Mouse (Mus musculus): ENCODE results near the gene Glt8d2.
A peak's percentile ranks its signal among the peaks of the same experiment; 100 is the strongest.

Glt8d2 gene

DNA sequence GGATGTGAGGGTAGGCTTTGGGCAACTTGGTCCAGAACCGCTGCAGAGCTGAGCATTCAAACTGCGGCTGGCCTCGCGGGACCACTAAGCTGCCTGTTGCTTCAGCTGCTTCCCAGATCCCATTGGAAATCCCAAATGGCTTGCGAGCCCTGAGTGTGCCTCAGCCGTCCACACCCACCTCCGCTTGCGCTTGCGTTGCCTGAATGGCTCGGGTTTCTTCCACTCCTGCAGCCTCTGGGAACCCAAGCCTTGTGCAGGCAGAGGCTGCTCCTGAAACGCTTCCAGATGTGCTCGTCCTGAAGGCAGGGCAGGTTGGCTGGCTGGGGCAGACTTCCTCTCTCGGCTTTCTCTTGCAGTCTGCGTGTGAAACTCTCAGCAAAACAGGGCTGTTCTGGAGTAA, at the start of gene Glt8d2:
Glt8d2 (minus strand) TSS at position 157 of the 400 bp plus-strand sequence.
- no peak for DNase-seq (ENCODE audit: extremely low read depth, low read depth)

DNA sequence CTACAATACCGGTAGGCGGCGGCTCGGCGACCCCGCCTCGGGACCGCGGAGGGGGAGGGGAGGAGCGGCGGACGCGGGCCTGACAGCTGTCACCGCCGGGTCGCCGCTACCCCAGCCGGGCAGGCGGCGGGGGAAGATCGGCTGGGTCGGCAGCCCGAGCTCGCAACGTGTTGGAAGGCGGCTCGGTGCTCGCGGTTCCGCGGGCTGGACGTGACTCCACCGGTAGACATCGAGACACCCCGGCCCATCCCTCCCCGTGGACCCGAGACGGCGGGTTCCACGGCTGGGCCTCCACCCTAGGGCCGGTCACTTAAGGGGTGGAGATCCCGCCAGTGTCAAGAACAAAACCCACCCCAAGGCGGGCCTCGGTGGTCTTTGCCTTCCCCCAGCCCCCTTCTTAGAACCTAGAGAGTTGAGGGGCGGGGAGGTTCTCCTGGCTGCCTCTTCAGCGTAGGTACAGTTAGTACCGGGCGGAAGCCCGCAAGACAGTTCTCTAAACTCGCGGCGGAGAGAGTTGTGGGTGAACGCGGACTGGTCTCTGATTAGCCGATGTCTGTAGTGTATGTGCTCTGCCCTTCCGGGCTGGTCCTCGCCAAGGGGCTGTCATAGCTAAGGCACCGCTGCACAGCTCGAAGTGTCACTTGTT, 9.0 kb upstream of the Glt8d2 start:
- peak; percentile 80 for DNase-seq (ENCODE audit: extremely low read depth, low read depth)

DNA sequence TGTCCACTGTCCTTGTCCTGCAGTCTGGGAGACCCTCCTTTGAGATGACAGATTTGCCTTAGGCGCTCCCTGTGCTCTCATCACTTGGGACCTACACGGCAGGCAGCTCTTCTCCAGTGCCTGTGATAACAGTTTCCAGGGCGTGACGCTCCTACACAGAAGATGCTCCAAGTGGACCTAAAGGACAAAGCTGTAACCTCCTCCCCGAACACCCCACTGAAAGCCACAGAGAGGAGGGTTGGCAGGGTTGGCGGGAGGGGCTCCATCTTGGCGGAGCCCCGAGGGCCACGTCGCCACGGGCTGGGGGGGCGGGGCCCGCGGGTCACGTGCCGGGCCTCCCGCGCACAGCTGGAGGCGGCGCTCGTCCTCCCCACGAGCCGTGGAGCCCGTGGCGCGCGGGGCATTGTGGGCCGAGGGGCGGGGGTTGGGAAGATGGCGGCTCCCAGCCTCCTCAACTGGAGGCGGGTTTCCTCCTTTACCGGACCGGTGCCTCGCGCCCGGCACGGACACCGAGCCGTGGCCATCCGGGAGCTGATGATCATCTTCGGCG, 8.3 kb upstream of the Glt8d2 start:
- DNase-seq (ENCODE audit: extremely low read depth, low read depth): peak; percentile 49

DNA sequence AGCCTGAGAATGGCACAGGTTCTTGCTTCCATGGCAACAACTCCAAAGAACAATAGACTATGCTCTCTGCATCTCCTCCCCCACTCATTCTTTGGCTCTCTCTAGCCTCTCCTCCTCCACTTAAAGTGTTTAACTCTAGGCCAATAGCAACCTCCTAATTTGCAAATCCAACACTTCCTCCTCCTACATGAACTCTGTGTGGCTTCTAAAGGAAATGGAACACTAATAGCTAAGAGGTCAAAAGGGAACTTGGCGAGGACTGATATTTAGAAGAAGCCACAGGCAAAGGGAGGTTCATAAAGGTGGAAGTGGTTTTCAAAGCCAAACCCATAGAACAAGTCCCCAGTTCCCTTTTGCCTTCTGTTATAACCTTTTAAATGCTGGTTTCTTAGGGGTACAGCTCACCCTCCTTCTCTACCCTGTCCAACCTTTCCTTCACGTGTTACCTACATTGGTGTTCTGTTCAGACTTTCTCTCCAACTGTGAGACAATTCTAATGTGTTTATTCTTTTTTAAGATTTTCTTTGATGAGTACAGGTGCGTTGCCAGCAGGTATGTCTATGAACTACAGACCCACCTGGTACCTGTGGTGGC, 7.0 kb upstream of the Glt8d2 start:
- peak; percentile 99 for DNase-seq (ENCODE audit: extremely low read depth, low read depth)

DNA sequence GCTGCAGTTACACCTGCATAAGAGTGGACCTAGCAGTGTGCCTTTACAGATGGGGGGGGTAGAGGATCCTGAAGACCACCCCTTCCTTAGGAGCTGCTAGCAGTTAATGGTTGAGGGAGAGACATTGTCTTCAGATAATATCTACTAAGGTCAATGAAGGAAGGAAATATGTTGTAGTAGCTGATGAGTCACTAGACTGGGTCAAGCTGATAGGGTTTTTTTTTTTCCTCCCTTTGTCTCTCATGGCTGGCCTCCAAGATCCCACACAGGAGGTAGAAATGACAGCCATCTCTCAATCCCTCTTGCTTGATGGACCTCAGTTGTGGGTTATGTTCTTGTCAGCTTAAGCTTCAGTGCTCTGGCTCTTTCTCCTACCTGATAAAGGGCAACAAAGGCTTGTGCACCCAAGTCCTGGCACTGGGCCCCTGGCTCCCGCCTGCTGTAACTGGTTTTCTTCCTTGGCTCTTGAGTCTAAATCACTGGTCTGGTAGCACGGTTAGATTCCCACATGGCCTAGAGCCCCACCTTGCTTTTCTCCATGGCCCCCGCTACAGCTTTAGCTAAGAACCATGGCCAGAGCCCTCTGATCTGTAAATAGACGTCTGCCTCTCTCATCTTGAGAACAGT, 6.1 kb upstream of the Glt8d2 start:
- DNase-seq (ENCODE audit: extremely low read depth, low read depth): peak; percentile 57

DNA sequence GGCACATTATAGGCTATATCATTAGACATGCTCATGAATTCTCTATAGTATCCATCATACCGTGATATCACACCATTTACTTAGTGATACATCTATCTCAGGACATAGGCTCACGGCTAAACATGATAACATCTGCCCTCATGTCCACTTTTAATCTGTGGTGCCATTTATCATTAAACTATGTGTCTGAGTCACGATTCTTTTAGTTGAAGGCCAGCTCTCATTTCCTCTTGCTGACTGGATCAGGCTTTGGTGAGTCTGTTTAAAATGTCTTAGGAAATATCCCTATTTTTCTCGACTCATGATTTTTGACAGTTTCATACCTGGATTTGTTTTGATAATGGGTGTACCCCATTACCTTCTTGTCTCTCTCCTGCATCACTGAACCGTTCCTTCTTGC, 5.5 kb upstream of the Glt8d2 start, which contains the start of gene Hcfc2:
Hcfc2 (plus strand) TSS at position 205 of the 400 bp plus-strand sequence.
- DNase-seq (ENCODE audit: extremely low read depth, low read depth): no peak

DNA sequence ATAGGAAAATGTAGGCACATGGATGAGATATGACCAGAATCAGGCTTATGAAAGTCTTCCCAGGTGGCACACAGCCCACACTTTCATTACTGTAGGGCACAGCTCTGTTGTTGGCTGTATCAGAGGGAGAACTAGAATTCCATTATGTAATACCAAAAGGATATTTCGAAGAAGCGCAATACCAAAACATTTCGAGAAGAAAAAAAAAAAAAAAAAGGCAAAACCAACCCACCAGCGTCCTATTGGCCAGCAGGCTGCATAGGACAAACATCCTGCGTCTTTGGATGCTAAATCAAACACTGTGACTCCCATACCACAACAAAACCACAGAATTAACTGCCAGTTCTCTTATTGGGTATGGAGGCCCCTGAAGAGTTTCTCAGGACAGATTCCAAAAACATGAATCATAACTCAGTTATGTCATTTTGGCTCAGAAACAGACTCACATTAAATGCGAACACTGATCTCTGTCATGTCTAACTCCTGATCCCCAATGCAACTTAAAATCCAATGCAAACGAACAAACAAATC, 704 bp downstream of the Glt8d2 start:
- DNase-seq (ENCODE audit: extremely low read depth, low read depth): no peak

DNA sequence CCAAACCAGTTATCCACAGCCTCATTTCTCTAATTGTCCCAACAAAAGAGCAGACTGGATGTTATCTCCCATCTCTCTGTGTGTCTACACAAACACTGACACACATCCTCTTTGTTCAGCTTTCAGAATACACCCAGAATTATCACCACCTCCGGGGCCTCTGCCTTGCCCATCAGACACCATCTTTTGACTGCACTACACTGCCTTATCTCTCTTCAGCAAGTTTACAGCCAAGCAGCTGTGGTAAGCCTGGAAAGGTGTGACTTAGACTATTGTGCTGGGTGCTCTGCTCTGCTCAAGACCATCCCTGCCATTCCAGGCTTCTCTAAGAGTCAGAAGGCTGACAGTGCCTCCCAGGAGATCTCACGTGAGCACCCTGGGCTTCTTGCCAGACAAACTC, 5.0 kb downstream of the Glt8d2 start:
- no peak for DNase-seq (ENCODE audit: extremely low read depth, low read depth)

DNA sequence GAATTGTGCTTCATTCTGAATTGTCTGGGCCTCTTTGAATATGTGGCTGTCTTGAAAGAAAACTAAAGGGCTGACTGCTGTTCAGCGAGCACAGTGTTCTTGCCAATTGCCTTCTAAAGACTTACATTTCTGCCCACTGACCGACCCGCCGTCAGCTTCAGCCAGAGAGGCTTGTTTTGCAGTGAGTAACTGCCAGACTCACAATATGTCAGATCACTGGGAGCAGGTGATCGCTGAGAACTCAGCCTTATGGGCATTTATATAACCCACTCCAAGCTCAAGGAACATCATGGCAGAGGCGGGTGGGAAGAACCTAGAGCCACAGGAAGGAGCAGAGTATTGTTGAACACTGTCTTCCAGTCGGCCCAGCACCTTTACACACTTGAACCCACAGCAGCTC, 8.8 kb downstream of the Glt8d2 start:
- DNase-seq (ENCODE audit: extremely low read depth, low read depth): no peak

DNA sequence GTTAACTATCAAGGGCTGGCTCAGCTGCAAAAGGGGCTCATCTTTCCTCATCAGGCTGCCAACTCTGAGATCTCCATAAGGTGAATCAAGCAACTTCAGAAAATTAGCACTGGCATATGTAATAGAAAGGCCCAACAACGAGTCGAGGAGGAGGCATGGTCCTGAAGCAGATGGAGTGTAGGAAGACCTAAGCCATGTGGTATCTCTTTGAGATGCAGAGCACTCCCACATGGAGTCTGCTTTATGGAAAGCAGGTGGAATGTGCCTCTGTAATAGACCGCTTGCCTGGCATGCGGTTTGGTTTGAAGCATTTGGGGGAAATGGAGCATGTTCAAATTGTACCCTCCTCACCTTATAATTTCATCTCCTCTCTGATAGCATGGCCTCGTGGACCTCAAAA, 9.7 kb downstream of the Glt8d2 start:
- DNase-seq (ENCODE audit: extremely low read depth, low read depth): no peak

DNA sequence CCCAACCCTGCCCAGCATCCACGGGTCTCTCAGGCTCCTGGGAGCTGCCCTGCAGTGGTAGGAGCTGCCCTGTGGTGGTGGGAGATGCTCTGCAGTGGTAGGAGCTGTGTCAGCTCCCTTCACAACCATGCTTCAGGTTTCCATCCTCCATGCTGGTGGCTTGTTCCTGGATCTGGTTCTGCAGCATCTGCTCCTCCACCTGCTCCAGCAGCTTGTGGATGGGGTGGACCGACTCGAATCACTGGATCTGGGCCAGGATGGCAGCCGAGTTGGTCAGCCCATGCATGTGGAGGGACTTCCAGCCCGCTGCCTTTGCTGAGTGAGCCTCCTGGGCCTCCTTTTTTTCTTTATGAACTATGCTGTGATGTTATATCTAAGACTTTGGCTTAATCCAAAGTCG, 13.5 kb downstream of the Glt8d2 start:
- no peak for DNase-seq (ENCODE audit: extremely low read depth, low read depth)

DNA sequence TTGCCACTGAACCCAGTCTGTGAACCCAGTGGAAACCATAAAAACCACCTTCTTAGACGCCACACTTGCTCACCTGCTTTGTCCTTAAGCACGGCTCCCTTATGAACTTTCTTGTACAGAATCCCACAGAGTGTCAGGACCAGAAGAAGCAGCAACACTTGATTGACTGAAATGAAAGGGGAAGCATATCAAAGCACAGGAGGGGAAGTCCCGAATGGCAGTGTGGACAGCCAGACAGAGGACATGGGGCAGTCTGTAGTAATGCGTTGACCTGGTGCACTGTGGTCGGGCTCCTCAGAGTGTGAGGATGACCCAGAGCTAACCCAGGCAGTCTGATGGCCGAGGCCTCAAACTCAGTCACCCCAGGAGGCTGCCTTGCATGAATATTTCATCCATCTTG, 20.2 kb downstream of the Glt8d2 start:
- DNase-seq (ENCODE audit: extremely low read depth, low read depth): no peak

DNA sequence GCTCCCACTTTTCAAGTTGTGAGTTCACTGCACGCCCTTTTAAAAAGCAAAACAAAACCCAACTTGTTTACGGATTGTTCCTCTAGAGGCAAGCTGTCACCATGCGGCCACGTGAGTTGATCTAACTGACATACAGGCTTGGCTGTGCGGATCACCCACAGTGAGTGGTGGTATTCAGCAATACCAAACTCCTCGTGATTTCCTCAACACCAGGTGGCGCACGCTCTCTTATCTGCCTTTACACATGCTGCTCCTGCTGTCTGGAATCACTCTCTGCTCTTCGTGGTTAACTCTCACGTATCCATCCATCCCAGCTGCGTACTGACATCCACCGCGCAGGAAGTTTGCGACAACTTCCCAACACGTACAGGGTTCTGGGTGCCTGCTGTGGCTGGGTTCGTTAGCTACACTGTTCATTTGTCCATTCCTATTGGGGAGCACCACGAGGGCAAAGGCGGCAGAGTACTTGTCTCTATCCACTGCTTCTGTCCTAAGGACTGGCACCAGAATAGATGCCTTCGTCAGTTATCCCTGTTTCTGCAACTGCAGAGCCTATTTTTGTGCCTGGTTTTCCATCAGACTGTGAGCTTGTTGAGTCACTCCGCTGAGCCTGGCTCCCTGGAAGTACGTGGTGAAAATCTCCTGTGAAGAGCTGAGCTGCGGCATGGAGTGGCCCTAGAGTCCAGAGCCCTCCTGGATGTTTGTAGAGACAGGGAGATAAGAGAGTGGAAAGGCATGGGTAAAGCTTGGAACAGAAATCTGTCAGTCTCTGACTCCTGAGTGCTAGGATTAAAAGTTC, 23.8 kb downstream of the Glt8d2 start:
- peak; percentile 80 for DNase-seq (ENCODE audit: extremely low read depth, low read depth)

DNA sequence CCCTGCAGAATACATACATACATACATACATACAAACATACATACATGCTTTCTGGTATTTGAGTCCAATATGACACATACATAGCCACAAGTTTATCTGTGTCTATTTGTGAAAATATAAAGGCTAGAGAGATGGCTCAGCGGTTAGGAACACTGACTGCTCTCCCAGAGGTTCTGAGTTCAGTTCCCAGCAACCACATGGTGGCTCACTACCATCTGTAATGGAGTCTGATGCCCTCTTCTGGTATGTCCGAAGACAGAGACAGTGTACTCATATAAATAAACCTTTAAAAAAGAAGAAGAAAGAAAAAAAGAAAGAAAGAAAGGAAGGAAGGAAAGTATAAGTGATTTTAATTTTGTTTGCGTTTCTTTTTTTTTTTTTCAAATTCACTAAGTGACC, 24.5 kb downstream of the Glt8d2 start:
- no peak for DNase-seq (ENCODE audit: extremely low read depth, low read depth)

DNA sequence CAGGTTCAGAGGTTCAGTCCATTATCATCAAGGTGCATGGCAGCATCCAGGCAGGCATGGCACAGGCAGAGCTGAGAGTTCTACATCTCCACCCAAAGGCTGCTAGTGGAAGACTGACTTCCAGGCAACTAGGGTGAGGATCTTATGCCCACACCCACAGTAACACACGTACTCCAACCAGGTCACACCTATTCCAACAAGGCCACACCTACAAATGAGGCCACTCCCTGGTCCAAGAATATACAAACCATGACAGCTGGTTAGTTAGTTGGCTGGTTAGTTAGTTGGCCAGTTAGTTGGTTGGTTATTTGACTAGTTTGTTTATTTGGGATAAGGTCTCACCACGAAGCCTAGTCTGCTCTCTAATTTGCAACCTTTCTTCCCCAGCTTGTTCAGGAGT, 27.2 kb downstream of the Glt8d2 start:
- no peak for DNase-seq (ENCODE audit: extremely low read depth, low read depth)

DNA sequence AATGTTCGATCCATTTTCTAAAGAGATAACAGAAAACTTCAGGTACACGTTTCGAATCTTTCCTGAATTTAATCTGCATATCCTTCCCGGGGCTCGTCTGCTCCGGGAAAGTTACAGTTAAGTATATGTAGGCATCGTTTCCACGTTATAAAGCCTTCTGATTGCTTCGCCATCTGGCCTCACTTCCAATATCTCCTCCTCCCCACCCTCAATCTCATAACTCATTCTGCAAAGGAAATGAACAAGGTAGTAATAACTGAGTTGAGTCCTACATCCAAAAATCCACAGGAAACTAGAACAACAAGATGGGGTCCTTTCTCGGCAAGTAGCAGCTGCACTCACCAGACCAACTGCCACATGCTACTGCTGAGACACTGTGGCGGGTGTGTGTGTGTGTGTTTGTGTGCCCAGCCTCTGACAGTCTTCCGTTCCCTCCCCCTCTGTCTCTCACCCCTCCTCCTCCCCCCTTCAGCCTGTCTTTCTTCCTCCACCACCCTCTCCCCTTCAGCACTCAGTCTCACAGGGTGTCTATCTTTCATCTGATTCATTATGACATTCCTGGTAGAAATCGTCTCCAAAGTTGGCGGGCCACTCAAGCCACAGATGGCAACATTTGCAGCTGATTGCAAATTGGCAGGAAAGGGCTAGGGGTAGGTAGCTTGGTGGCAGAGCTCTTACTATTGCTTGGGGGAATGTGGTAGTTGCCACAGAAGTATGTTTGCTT, 28.0 kb downstream of the Glt8d2 start:
- DNase-seq (ENCODE audit: extremely low read depth, low read depth): no peak

DNA sequence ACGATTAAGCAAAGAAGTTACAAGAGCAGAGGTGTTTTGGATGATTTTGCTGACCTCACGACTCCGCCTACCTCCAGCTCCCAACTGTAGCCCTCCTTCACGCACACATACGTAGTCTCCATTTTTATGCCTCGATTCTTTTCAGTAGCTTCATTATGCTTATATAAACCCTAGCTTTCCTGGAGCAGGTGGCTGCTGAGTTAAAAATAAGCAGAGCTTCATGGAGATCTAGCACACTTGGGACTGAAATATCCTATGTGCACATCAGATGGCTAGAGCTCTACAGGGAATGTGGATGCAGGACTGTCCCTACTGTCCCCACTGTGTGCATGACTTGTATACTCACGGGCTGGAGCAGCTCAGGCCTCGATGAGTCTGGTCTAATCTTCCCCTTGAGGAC, 28.6 kb downstream of the Glt8d2 start:
- DNase-seq (ENCODE audit: extremely low read depth, low read depth): no peak

DNA sequence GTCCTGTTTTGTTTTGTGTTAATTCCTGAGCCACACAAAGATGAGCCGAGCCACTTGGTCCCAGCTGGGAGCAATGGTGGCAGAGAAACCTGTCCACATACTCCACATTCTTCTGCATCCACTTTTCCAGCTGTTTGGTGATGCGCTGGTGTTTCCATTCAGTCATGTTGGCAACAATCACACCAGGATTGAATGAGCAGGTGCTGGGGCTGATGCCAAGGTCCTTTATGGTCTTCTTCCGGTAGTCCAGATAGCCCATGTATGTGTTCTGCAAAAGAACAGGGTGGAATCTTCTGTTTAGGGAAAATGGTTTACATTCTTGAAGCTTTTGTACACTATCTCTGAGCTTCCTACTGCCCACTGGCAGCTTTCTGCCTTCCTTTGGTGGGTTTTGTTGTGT, 35.9 kb downstream of the Glt8d2 start:
- no peak for DNase-seq (ENCODE audit: extremely low read depth, low read depth)

DNA sequence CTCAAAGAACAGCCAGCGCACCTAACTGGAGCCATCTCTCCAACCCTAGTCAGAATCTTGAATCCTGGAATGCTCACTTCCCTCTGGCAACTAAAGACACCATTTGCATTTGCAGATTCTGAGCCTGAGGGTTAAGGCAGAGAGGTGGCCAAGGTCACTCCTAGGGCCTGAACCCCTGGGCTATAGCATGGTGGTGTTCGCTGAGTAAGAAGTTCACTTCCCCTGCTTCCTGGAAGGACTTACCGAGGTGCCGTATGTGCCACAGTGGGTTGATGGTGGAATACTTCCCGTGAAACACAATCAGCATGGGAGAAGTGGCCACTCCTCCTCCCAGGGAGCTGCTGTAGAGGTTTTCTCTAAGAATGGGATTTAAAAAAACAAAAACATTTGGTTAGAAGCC, 37.8 kb downstream of the Glt8d2 start:
- DNase-seq (ENCODE audit: extremely low read depth, low read depth): no peak

DNA sequence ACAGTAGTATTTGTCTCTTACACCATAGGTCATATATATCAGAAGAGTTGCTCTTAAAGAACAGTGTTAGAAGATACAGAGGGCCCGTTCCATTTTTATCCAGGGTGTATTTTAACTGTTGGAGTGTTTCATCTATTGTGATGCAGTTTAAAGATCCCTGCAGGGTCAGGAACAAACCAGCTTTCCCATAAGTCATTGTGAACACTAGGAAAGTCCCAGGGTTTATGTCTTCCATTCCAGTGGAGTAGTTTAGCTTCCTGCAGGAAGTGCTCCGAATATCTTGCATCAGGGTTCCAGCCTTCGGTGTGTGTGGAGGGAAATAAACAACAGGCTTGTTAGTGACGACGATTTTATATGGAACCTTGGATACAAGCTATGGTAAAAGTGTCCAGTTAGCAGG, 39.2 kb downstream of the Glt8d2 start:
- no peak for DNase-seq (ENCODE audit: extremely low read depth, low read depth)

Data from MEL-GATA-1-ER (cell line).